13 mouse cellular contexts compared by ENCODE assay signal in genomic region chr15:78064340-78064739, GRCm38 (mm10). TPM values are rescaled to one million over a fixed set of nuclear protein-coding genes. Genes with fewer than 3 reads are reported as not detected.
DNase-seq lines count a peak whose midpoint lies in the region; ATAC-seq and TF ChIP-seq lines count a peak whose summit lies in the region.
"Had no signal": no experiment of that assay in that cellular context is flagged by ENCODE, and none has a peak within 500 bp of the region (broad histone marks: within the 10 kb centered on the region; RNA-seq: fewer than 3 reads in every experiment).

No protein-coding gene starts in this region.

- H3K4me3 ChIP-seq in midbrain, embryonic 12.5 days: no peak overlapping the region
- H3K4me3 ChIP-seq in midbrain, embryonic 11.5 days (ENCODE audit: low read depth, low read length): no peak overlapping the region
- H3K4me3 ChIP-seq in midbrain, postnatal 0 days (ENCODE audit: low read depth, low read length): no peak overlapping the region
- H3K4me3 ChIP-seq: embryonic facial prominence, embryonic 12.5 days; intestine, embryonic 15.5 days; liver, embryonic 13.5 days had no signal

- peak overlapping the region; percentile 39; the same call in 1 of the 2 replicates for H3K27ac ChIP-seq in midbrain, embryonic 12.5 days (replicated peaks)
- no peak overlapping the region for H3K27ac ChIP-seq in midbrain, embryonic 11.5 days (ENCODE audit: low read depth, low read length)
- H3K27ac ChIP-seq in midbrain, postnatal 0 days (ENCODE audit: low read depth, low read length): peak overlapping the region; percentile 52; the same call in 1 of the 2 replicates
- H3K27ac ChIP-seq: embryonic facial prominence, embryonic 12.5 days; intestine, embryonic 15.5 days; liver, embryonic 13.5 days had no signal

- H3K9me3 ChIP-seq in midbrain, embryonic 12.5 days: no peaks in the 10 kb centered on the region
- H3K9me3 ChIP-seq in midbrain, embryonic 11.5 days (ENCODE audit: control insufficient read depth, low read length): no peaks in the 10 kb centered on the region
- H3K9me3 ChIP-seq in midbrain, postnatal 0 days (ENCODE audit: low read length): no peaks in the 10 kb centered on the region
- H3K9me3 ChIP-seq: embryonic facial prominence, embryonic 12.5 days; intestine, embryonic 15.5 days; liver, embryonic 13.5 days had no signal

- peaks cover 6% of the 10 kb centered on the region; the same call in 1 of the 2 replicates for H3K4me1 ChIP-seq in midbrain, embryonic 12.5 days
- no peaks in the 10 kb centered on the region; the same call in 1 of the 2 replicates for H3K4me1 ChIP-seq in midbrain, embryonic 11.5 days (ENCODE audit: control insufficient read depth, insufficient read depth, low read length)
- H3K4me1 ChIP-seq in midbrain, postnatal 0 days (ENCODE audit: insufficient read depth, low read length): peaks cover 7% of the 10 kb centered on the region
- H3K4me1 ChIP-seq: embryonic facial prominence, embryonic 12.5 days; intestine, embryonic 15.5 days; liver, embryonic 13.5 days had no signal

- 54% methylated on average over 6 of the region's 6 CpGs for WGBS in midbrain, embryonic 12.5 days
- WGBS in midbrain, embryonic 11.5 days: 58% methylated on average over 6 of the region's 6 CpGs
- WGBS in midbrain, postnatal 0 days: 36% methylated on average over 6 of the region's 6 CpGs

- no peak for TF ChIP-seq CTCF in midbrain, postnatal 0 days (IDR thresholded peaks at IDR 0.05)

- peaks cover 6% of the 10 kb centered on the region; the same call in 1 of the 2 replicates for H3K27me3 ChIP-seq in midbrain, embryonic 12.5 days
- H3K27me3 ChIP-seq in midbrain, embryonic 11.5 days (ENCODE audit: control insufficient read depth, insufficient read depth, low read length): no peaks in the 10 kb centered on the region
- no peaks in the 10 kb centered on the region for H3K27me3 ChIP-seq in midbrain, postnatal 0 days (ENCODE audit: insufficient read depth, low read length)
- H3K27me3 ChIP-seq: embryonic facial prominence, embryonic 12.5 days; intestine, embryonic 15.5 days; liver, embryonic 13.5 days had no signal

- no peak overlapping the region; the same call in 1 of the 2 replicates for H3K9ac ChIP-seq in midbrain, embryonic 12.5 days (replicated peaks)
- no peak overlapping the region for H3K9ac ChIP-seq in midbrain, embryonic 11.5 days (ENCODE audit: low read length)
- no peak overlapping the region for H3K9ac ChIP-seq in midbrain, postnatal 0 days (replicated peaks; ENCODE audit: low read length, poor library complexity, severe bottlenecking)
- H3K9ac ChIP-seq: embryonic facial prominence, embryonic 12.5 days; intestine, embryonic 15.5 days; liver, embryonic 13.5 days had no signal

- ATAC-seq in midbrain, embryonic 12.5 days (ENCODE audit: low FRiP score, low read depth): no peak
- ATAC-seq in midbrain, embryonic 11.5 days (ENCODE audit: low FRiP score): no peak
- ATAC-seq in midbrain, postnatal 0 days (ENCODE audit: low FRiP score): no peak
- ATAC-seq: intestine, embryonic 15.5 days had no signal

- DNase-seq in midbrain, embryonic 11.5 days (ENCODE audit: low spot score, missing footprints): no peak
- DNase-seq in cerebellum, adult 18-20 months: peak; percentile 61 to 62
- peak; percentile 40 to 62 for DNase-seq in cerebellum, postnatal 36 days
- peak; percentile 42 for DNase-seq in midbrain, postnatal 0 days (ENCODE audit: low spot score)
- DNase-seq in gastrocnemius, postnatal 10 days: no peak
- no peak for DNase-seq in adrenal gland, postnatal 14 days
- DNase-seq: liver, embryonic 13.5 days; lung, postnatal 10 days; spleen, adult 18-20 months had no signal

- no peaks in the 10 kb centered on the region for H3K36me3 ChIP-seq in midbrain, embryonic 12.5 days
- H3K36me3 ChIP-seq in midbrain, embryonic 11.5 days (ENCODE audit: control insufficient read depth, insufficient read depth, low read length): no peaks in the 10 kb centered on the region
- H3K36me3 ChIP-seq in midbrain, postnatal 0 days (ENCODE audit: insufficient read depth, low read length): no peaks in the 10 kb centered on the region
- H3K36me3 ChIP-seq: embryonic facial prominence, embryonic 12.5 days; intestine, embryonic 15.5 days; liver, embryonic 13.5 days had no signal

- H3K4me2 ChIP-seq in midbrain, embryonic 12.5 days (replicated peaks): no peak overlapping the region
- no peak overlapping the region for H3K4me2 ChIP-seq in midbrain, embryonic 11.5 days
- H3K4me2 ChIP-seq in midbrain, postnatal 0 days (ENCODE audit: low read depth, low read length, poor library complexity, severe bottlenecking): no peak overlapping the region
- H3K4me2 ChIP-seq: embryonic facial prominence, embryonic 12.5 days; intestine, embryonic 15.5 days; liver, embryonic 13.5 days had no signal

RNA-seq across cellular contexts. Expression of gene Cacng2, which starts 55.5 kb away (rescaled TPM):
- polyA plus RNA-seq in midbrain, embryonic 12.5 days (2016; fragmentation: Nextera tagmentation; extraction: Ambion mirVana): 3.1 and 3.4 TPM in 2 replicates
- 1.1 and 1.7 TPM in 2 replicates for polyA plus RNA-seq in midbrain, embryonic 11.5 days (2014; fragmentation: Nextera tagmentation; extraction: Ambion mirVana)
- 22.3 and 22.6 TPM in 2 replicates for total RNA-seq in midbrain, postnatal 0 days (2014; rRNA removed)
- 15.7 and 16.7 TPM in 2 replicates for polyA plus RNA-seq in midbrain, postnatal 0 days (2015; fragmentation: Nextera tagmentation; extraction: Ambion mirVana)
- total RNA-seq in gastrocnemius, postnatal 10 days (2021): under 1 TPM in 1 of 2 experiments, not detected in 1; 0.05 TPM
- total RNA-seq in adrenal gland, postnatal 14 days (2021): 0.26 and 0.60 TPM in 2 replicates
- polyA plus RNA-seq: heart, embryonic 16.5 days; liver, embryonic 13.5 days had no signal

Comparison
In these comparisons a context has a peak if more than half of its experiments do, and no peak if none do; other contexts are left out.
1. DNase-seq: peak in cerebellum, adult 18-20 months (2 of 2), cerebellum, postnatal 36 days (2 of 2) and midbrain, postnatal 0 days (single experiment); none in midbrain, embryonic 11.5 days (single experiment), gastrocnemius, postnatal 10 days (single experiment) and adrenal gland, postnatal 14 days (single experiment).
2. RNA of gene Cacng2, which starts 55.5 kb away (total RNA-seq): 22.3 to 22.6 TPM in midbrain, postnatal 0 days; 0.26 to 0.60 TPM in adrenal gland, postnatal 14 days and 0.05 TPM in gastrocnemius, postnatal 10 days; every median in the first group is over 10 times any median in the second.